Mouse (Mus musculus) layer of hippocampus, adult 2 months (tissue): Measurements from ENCODE around the gene Ifit1bl2. TPM values are rescaled to one million over a fixed set of nuclear protein-coding genes. Genes with fewer than 3 reads are reported as not detected.
"Not testable (repeated sequence)": the region's sequence is repeated elsewhere in the genome, so short reads cannot be mapped to it uniquely, and the experiment has no call there.

Source experiments
- DNase-seq, 2 experiments: peaks; one replicate each; pipeline ENCODE4 v3.0.0; 2022; ENCODE audit warnings: low spot score in 2 of 2
- H3K27ac ChIP-seq: fragments of 200-600 bp; 2 replicates; pipeline ENCODE4 v1.8.1; 2022
- H3K4me3 ChIP-seq: fragments of 200-600 bp; 2 replicates; pipeline ENCODE4 v1.8.1; 2022; ENCODE audit warnings: mild to moderate bottlenecking
- CTCF ChIP-seq: fragments of 200-600 bp; conservative IDR thresholded peaks from 2 replicates; pipeline ENCODE4 v1.8.1; 2022; ENCODE audit warnings: antibody characterized with exemption, mild to moderate bottlenecking, moderate library complexity
- long read RNA-seq, 2 experiments: library from polyadenylated mRNA; stranded (forward); transcript quantifications; one replicate each; pipeline ENCODE4 v2.0.0; 2021; ENCODE audit warnings: borderline mapping rate in 2 of 2
- total RNA-seq, 2 experiments: library from RNA; stranded (reverse); gene quantifications; 2 replicates each; pipeline ENCODE4 v1.2.3; 2021

Gene Ifit1bl2
- total RNA-seq: under 1 TPM; 0.27 to 0.38 TPM
- long read RNA-seq, experiment 1: 0 reads
- long read RNA-seq, experiment 2: 0 reads

GRCm38 (mm10) chr19:34640623-34641022 is at the start of gene Ifit1bl2, which contains the start of gene Ifit1:
TSS of gene Ifit1bl2 (minus strand) at chr19:34640743.
TSS of gene Ifit1 (plus strand) at chr19:34640871.
- peak within 1 kb of the TSS; percentile 23; the same call in 1 of the 2 replicates for H3K4me3 ChIP-seq

GRCm38 (mm10) chr19:34685530-34685929 is 45.0 kb upstream of the Ifit1bl2 start:
- no peak for DNase-seq
- TF ChIP-seq CTCF: no peak
- H3K27ac ChIP-seq: no peak overlapping the region
- H3K4me3 ChIP-seq: no peak overlapping the region

More at GRCm38 (mm10) chr19:34640623-34641022, at the start of gene Ifit1bl2, which contains the start of gene Ifit1:
- TF ChIP-seq CTCF: no peak
- no peak within 1 kb of the TSS for H3K27ac ChIP-seq
- no peak for DNase-seq

GRCm38 (mm10) chr19:34684857-34685256 is 44.3 kb upstream of the Ifit1bl2 start:
- no peak overlapping the region for H3K4me3 ChIP-seq
- TF ChIP-seq CTCF: peak; percentile 81
- peak; percentile 34 to 55 for DNase-seq
- no peak overlapping the region for H3K27ac ChIP-seq

- no peak for TF ChIP-seq CTCF
- no peak overlapping the region for H3K4me3 ChIP-seq
- H3K27ac ChIP-seq: no peak overlapping the region
- DNase-seq: no peak
Measured at GRCm38 (mm10) chr19:34678428-34678827, 37.9 kb upstream of the Ifit1bl2 start.

- no peak for DNase-seq
- Histone ChIP-seq H3K27ac (no peak overlapping the region), H3K4me3 (no peak overlapping the region)
- TF ChIP-seq CTCF: no peak
Measured at GRCm38 (mm10) chr19:34673476-34673875, 32.9 kb upstream of the Ifit1bl2 start.

GRCm38 (mm10) chr19:34666127-34666526 is 25.6 kb upstream of the Ifit1bl2 start:
- peak; percentile 35 to 59 for DNase-seq
- H3K27ac ChIP-seq: no peak overlapping the region
- peak; percentile 97 for TF ChIP-seq CTCF
- no peak overlapping the region for H3K4me3 ChIP-seq

- TF ChIP-seq CTCF: no peak
- DNase-seq: no peak
- no peak overlapping the region for H3K27ac ChIP-seq
- H3K4me3 ChIP-seq: no peak overlapping the region
Measured at GRCm38 (mm10) chr19:34662740-34663139, 22.2 kb upstream of the Ifit1bl2 start.

GRCm38 (mm10) chr19:34662067-34662507 is 21.5 kb upstream of the Ifit1bl2 start:
- Histone ChIP-seq H3K27ac (0 out of 2 replicates have a peak overlapping the region, but pooled peaks have one; percentile 57), H3K4me3 (peak overlapping the region; percentile 51)
- TF ChIP-seq CTCF: peak; percentile 81
- DNase-seq: peak; percentile 39 to 54

- Histone ChIP-seq H3K27ac (no peak overlapping the region), H3K4me3 (no peak overlapping the region)
- no peak for TF ChIP-seq CTCF
- DNase-seq: no peak
Measured at GRCm38 (mm10) chr19:34656511-34657298, 16.2 kb upstream of the Ifit1bl2 start.

- DNase-seq: no peak
- Histone ChIP-seq H3K27ac (no peak overlapping the region), H3K4me3 (no peak overlapping the region)
- no peak for TF ChIP-seq CTCF
Measured at GRCm38 (mm10) chr19:34655227-34655805, 14.8 kb upstream of the Ifit1bl2 start.

GRCm38 (mm10) chr19:34650997-34651396 is 10.5 kb upstream of the Ifit1bl2 start:
- TF ChIP-seq CTCF: no peak
- Histone ChIP-seq H3K27ac (no peak overlapping the region), H3K4me3 (no peak overlapping the region)
- DNase-seq: no peak

- no peak for DNase-seq
- Histone ChIP-seq H3K27ac (no peak overlapping the region), H3K4me3 (no peak overlapping the region)
- no peak for TF ChIP-seq CTCF
Measured at GRCm38 (mm10) chr19:34650276-34650675, 9.7 kb upstream of the Ifit1bl2 start.

- not testable (repeated sequence) for H3K4me3 ChIP-seq, DNase-seq, H3K27ac ChIP-seq
Measured at GRCm38 (mm10) chr19:34647630-34648029, 7.1 kb upstream of the Ifit1bl2 start.
